Mouse (Mus musculus) layer of hippocampus, adult 9-11 months (tissue): ENCODE results near the gene Dnase1.
"Not testable (repeated sequence)": the region's sequence is repeated elsewhere in the genome, so short reads cannot be mapped to it uniquely, and the experiment has no call there.

Experiments
- DNase-seq: peaks from one replicate; pipeline ENCODE4 v3.0.0; 2022

Gene Dnase1

GRCm38 (mm10) chr16:4036807-4037206, at the start of gene Dnase1:
TSS of gene Dnase1 (plus strand) at chr16:4036942.
- no peak for DNase-seq

GRCm38 (mm10) chr16:3988410-3988809, 48.3 kb upstream of the Dnase1 start:
- DNase-seq = no peak

- DNase-seq = peak; percentile 98
These were observed 33.0 kb upstream of the Dnase1 start, which contains the start of gene Slx4 for GRCm38 (mm10) chr16:4003489-4004398. TSS of gene Slx4 (minus strand) at chr16:4003770.

GRCm38 (mm10) chr16:4012882-4013570, 23.7 kb upstream of the Dnase1 start:
- no peak for DNase-seq

DNA sequence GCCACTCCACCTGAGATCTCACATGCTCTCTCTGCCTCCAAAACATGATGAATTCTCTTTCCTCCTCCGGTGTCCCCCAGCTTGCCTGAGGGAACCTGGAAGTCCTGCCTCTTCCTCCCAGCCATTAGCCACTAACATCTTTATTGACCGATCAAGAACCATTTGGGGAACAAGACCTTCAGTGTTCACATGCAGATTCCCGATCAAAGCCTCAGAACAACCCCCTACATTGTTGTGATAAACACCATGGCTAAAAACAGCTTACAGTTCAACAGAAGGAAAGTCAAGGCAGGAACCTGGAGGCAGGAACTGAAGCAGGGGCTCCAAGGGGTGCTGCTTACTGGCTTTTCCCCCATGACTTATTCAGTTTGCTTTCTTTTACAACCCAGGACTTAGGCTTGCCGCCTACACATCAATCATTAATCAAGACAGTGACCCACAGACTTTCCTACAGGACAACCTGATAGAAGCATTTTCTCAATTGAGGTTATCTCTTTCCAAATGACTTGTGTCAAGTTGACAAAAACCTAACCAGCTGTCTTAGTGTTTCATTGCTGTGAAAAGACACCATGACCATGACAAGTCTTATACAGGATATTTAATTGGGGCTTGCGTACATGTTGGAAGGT, 22.6 kb upstream of the Dnase1 start:
- DNase-seq = no peak

GRCm38 (mm10) chr16:4016786-4017185, 20.0 kb upstream of the Dnase1 start:
- DNase-seq = not testable (repeated sequence)

DNA sequence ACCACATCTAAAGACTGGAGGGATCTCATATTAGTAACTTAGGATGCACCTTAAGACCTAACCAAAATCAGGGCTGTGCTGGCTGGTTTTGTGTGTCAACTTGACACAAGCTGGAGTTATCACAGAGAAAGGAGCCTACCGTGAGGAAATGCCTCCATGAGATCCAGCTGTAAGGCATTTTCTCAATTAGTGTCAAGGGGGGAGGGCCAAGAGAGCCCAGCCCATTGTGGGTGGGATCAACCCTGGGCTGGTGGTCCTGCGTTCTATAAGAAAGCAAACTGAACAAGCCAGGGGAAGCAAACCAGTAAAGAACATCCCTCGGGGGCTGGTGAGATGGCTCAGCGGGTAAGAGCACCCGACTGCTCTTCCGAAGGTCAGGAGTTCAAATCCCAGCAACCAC, 19.3 kb upstream of the Dnase1 start:
- DNase-seq = not testable (repeated sequence)

- no peak for DNase-seq
These were observed 15.5 kb upstream of the Dnase1 start for GRCm38 (mm10) chr16:4021241-4021640.

- no peak for DNase-seq
These were observed 14.0 kb upstream of the Dnase1 start for GRCm38 (mm10) chr16:4022719-4023118.

DNA sequence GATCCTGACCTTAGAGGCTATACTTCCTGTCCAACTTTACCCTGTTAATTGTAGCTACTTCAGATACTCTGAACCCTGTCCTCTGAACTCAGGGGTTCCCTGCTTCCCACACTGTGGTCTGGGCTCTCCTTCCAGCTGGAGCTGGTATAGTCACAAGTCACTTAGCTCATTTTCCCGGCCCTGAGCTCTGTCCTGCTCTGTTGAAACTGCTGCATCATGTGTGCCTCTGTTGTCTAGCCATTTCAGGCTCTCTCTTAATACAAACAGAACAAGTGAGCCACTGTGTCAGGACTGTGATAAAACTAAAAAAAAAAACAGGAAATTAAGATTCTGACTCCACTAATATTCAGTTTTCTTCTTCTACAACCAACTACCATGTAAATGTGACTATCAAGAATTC, 10.1 kb upstream of the Dnase1 start:
- no peak for DNase-seq

DNA sequence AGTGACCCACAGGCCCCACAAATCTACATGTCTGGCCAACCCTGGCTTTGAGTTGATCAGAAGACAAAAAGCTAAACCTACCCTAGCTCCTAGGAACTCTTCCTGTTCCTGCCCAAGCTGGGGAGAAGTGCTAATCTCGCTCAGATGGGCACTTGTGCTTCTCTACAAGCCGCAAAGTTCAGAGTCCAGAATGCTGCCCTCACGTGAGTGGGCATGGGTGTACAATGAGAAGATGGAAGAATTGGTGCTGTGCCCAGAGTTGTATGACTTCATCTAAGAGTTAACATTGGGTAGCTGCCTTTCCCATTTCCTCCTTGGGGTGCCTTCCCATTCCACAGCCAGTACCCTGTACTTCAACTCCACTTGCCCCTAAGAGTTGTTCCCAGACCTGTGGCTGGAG, 9.5 kb upstream of the Dnase1 start:
- no peak for DNase-seq

DNA sequence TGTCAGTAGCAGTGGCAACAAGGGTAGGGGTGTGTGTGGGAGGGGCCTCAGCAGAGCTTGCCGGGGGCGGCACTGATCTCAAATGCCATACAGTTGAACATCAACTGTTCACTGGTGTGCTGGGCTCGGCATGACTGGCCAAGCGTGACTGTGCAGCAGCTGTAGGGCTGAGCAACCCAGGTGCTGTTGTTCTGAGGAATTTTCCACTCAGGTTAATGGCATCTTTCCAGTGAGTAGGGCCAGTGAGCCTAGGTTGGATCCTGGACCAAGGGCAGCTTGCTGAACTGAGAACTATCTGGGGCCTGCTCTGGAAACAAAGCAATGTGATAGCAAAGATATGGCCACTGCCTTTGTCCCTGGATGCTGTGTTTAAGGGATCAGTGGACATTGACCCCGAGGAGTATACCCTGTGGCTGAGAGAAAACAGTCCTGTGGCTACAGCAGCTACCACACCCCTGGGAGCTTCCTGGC, 7.3 kb upstream of the Dnase1 start:
- no peak for DNase-seq

DNA sequence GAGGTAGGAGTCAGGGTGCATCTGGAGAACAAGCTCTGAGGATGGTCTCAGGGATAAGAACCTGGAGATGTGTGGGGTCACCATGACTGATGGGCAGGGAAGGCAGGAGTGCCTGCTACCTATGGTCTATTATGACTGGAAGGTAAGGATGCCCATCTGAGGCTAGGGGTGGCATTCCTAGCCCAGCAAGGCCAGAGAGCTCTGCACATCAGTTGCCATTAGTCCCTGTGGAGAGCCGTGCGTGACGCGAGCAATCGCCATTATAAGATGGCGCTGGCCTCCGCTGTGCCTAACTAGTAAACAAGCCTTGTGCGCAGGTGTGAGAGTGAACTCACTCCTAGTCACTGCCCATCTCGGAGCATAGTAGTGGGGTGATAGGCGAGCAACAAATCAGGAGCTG, 6.2 kb upstream of the Dnase1 start:
- no peak for DNase-seq

- no peak for DNase-seq
These were observed 5.1 kb upstream of the Dnase1 start for GRCm38 (mm10) chr16:4031441-4032274.

- DNase-seq = no peak
These were observed 4.4 kb upstream of the Dnase1 start for GRCm38 (mm10) chr16:4032341-4032748.

DNA sequence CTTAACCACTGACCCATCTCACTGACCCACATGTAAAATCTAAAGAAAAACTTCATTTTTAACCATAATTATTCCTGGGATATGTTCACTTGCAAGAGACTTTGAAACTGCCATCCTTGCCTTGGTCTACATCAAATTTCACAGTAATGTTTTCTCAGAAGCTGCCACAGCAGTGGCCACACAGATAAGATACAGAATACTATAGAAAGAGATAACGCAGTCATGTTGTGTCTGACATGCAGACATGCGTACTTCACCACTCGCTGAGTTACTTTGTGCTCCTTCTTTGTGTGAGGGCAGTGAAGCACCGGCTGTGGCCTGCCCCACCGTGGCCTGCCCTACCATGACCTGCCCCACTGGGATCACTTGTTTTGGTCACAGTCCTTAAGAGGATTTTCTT, 2.8 kb upstream of the Dnase1 start:
- no peak for DNase-seq

- DNase-seq = no peak
These were observed 2.3 kb upstream of the Dnase1 start for GRCm38 (mm10) chr16:4034476-4034875.

DNA sequence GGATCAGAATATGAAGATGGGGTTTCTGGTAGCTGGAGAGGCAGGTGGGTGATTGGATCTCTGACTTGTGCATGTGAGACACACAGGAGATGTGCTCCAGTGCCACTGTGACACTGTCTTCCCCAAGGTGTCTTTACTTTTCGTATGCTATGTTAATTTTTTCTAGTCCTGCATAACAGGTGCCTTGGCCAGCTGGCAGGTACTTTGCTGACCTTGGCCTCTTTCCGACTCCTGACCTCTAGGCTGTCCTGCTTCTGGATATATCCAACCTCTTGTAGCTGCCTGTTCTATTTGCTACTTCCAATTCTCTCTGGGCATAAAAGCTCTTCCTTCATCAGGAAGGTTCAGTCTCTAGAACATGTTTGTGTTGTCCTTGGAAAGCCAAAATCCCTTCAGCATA, 1.2 kb upstream of the Dnase1 start:
- no peak for DNase-seq

- DNase-seq = no peak
These were observed 948 bp downstream of the Dnase1 start for GRCm38 (mm10) chr16:4037690-4038089.

DNA sequence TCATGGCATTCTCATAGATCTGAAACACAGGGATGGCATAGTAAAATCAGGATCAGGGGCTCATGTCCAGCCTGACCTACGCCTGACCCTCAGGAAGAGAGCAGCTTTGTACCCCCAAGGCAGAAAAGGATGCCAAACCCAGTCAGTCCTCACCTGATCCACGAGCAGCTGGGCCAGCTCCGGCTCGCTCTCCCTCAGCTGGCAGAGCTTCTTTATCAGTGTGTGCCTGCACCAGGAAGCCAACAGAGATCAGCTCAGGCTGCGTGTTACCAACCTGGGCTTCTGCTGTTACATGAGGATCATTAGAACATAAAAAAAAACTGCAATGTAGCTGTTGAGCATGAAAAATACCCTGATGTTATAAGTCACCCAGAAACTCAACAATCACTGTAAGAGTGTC, 3.5 kb downstream of the Dnase1 start:
- DNase-seq = no peak

DNA sequence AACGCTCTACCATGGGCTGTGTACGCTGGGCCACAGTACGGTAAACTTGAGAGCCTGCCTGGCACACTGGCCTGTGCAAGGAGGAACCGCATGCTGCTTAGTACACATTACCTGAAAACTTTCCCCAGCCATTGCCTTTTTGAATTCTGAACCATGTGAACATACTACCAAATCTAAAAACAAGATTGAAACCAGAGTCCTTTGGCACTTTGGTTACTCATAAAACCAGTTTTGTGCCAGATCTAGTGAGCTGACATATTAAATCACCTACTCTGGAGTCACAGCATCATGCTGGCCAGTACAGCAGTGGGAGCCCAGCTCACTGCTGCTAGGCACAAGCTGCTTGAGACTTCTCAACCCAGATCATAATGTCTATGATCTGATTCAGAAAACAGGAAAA, 4.9 kb downstream of the Dnase1 start:
- DNase-seq = no peak

GRCm38 (mm10) chr16:4044093-4044492, 7.4 kb downstream of the Dnase1 start:
- no peak for DNase-seq

- peak; percentile 21 for DNase-seq
These were observed 8.8 kb downstream of the Dnase1 start for GRCm38 (mm10) chr16:4045524-4045923.
